Mouse (Mus musculus) stomach, postnatal 0 days (tissue): Measurements from ENCODE around the gene Cox8a. TPM values are rescaled to one million over a fixed set of nuclear protein-coding genes. Genes with fewer than 3 reads are reported as not detected.

Experiments
- ATAC-seq: fragments of 200-750 bp; cut with Nextera tagmentation; 2 replicates; pipeline ENCODE4 v1.8.0; 2017; ENCODE audit not compliant: low FRiP score, low TSS enrichment
- DNase-seq: peaks from one replicate; pipeline ENCODE4 v3.0.0-alpha.2; 2016; ENCODE audit warnings: low spot score
- H3K27ac ChIP-seq: fragments of 300-500 bp; sonication (generic); replicated peaks from 2 replicates; pipeline ENCODE4 v1.5.1; 2014; ENCODE audit warnings: mild to moderate bottlenecking, control low read depth
- H3K27me3 ChIP-seq: fragments of 300-500 bp; sonication (generic); 2 replicates; pipeline ENCODE4 v1.6.1; 2014; ENCODE audit warnings: low read length; ENCODE audit not compliant: control insufficient read depth, insufficient read depth
- H3K36me3 ChIP-seq: fragments of 300-500 bp; sonication (generic); 2 replicates; pipeline ENCODE4 v1.6.1; 2014; ENCODE audit warnings: low read length, mixed read lengths; ENCODE audit not compliant: control insufficient read depth, insufficient read depth
- H3K4me1 ChIP-seq: fragments of 300-500 bp; sonication (generic); replicated peaks from 2 replicates; pipeline ENCODE4 v1.6.1; 2014; ENCODE audit warnings: antibody characterized with exemption; ENCODE audit not compliant: control insufficient read depth, insufficient read depth
- H3K4me2 ChIP-seq: fragments of 300-500 bp; sonication (generic); replicated peaks from 2 replicates; pipeline ENCODE4 v1.6.1; 2014; ENCODE audit warnings: low read depth, mild to moderate bottlenecking, control low read depth, moderate library complexity
- H3K4me3 ChIP-seq: fragments of 300-500 bp; sonication (generic); 2 replicates; pipeline ENCODE4 v1.5.1; 2014; ENCODE audit warnings: low read depth, low read length, control low read depth
- H3K9ac ChIP-seq: fragments of 300-500 bp; sonication (generic); 2 replicates; pipeline ENCODE4 v1.6.1; 2014; ENCODE audit warnings: mild to moderate bottlenecking, low read length, control low read depth, mixed read lengths
- H3K9me3 ChIP-seq: fragments of 300-500 bp; sonication (generic); 2 replicates; pipeline ENCODE4 v1.6.1; 2016; ENCODE audit warnings: low read length; ENCODE audit not compliant: control insufficient read depth
- CTCF ChIP-seq: IDR thresholded peaks from 2 replicates; pipeline ENCODE4 v1.5.1; 2016; ENCODE audit warnings: antibody characterized with exemption, low read depth, mild to moderate bottlenecking, moderate library complexity
- EP300 ChIP-seq: optimal IDR thresholded peaks from 2 replicates; pipeline ENCODE3; 2016; ENCODE audit warnings: antibody characterized with exemption
- WGBS: fragments of 180-500 bp; shearing (Covaris S2); extraction: QIAGEN DNeasy Blood & Tissue Kit; methylation state at CpG from one replicate; pipeline ENCODE4 v1.1.7; 2014; 5-methylcytosine and 5-hydroxymethylcytosine counted together
- polyA plus RNA-seq: library from polyadenylated mRNA; unstranded; fragments of >200 nt; fragmentation: Nextera tagmentation; extraction: Ambion mirVana; gene quantifications from 2 replicates; pipeline ENCODE4 v1.2.1, GENCODE M21; 2015

Gene Cox8a
- polyA plus RNA-seq, 1 experiment from 2014 or later = 1,766 TPM

GRCm38 (mm10) chr19:7262592-7262991 lies 45.2 kb upstream of the Cox8a start:
- no peak overlapping the region for H3K9ac ChIP-seq
- TF ChIP-seq CTCF (no peak), EP300 (no peak)
- H3K4me2 ChIP-seq = no peak overlapping the region
- no peak overlapping the region for H3K27ac ChIP-seq
- WGBS = 88% methylated on average over 1 of the region's 1 CpGs
- H3K36me3 ChIP-seq = no peaks in the 10 kb centered on the region
- no peak for DNase-seq
- H3K4me3 ChIP-seq = no peak overlapping the region
- H3K9me3 ChIP-seq = no peaks in the 10 kb centered on the region
- no peaks in the 10 kb centered on the region for H3K27me3 ChIP-seq
- no peak for ATAC-seq
- H3K4me1 ChIP-seq = peaks cover 17% of the 10 kb centered on the region

GRCm38 (mm10) chr19:7261964-7262363 lies 44.5 kb upstream of the Cox8a start:
- Histone ChIP-seq H3K9ac (no peak overlapping the region), H3K36me3 (no peaks in the 10 kb centered on the region), H3K9me3 (no peaks in the 10 kb centered on the region), H3K4me2 (no peak overlapping the region), H3K4me3 (no peak overlapping the region), H3K27ac (no peak overlapping the region), H3K27me3 (no peaks in the 10 kb centered on the region), H3K4me1 (peaks cover 12% of the 10 kb centered on the region)
- no peak for ATAC-seq
- WGBS = 94% methylated on average over 3 of the region's 3 CpGs
- no peak for DNase-seq
- TF ChIP-seq CTCF (no peak), EP300 (no peak)

GRCm38 (mm10) chr19:7261476-7261875 lies 44.1 kb upstream of the Cox8a start:
- H3K4me2 ChIP-seq = no peak overlapping the region
- 92% methylated on average over 1 of the region's 1 CpGs for WGBS

GRCm38 (mm10) chr19:7257881-7258280 lies 40.5 kb upstream of the Cox8a start:
- 68% methylated on average over 5 of the region's 5 CpGs for WGBS
- H3K9me3 ChIP-seq = no peaks in the 10 kb centered on the region
- no peaks in the 10 kb centered on the region for H3K4me1 ChIP-seq
- no peak overlapping the region for H3K27ac ChIP-seq
- no peak overlapping the region for H3K4me2 ChIP-seq
- no peak overlapping the region for H3K4me3 ChIP-seq
- no peak for TF ChIP-seq EP300
- TF ChIP-seq CTCF = no peak
- H3K27me3 ChIP-seq = no peaks in the 10 kb centered on the region
- ATAC-seq = 0 out of 2 replicates have a peak, but pooled peaks have one; percentile 43
- H3K36me3 ChIP-seq = no peaks in the 10 kb centered on the region
- DNase-seq = no peak
- no peak overlapping the region for H3K9ac ChIP-seq

More at GRCm38 (mm10) chr19:7261476-7261875, 44.1 kb upstream of the Cox8a start:
- Histone ChIP-seq H3K9ac (no peak overlapping the region), H3K4me3 (no peak overlapping the region), H3K27me3 (no peaks in the 10 kb centered on the region), H3K36me3 (no peaks in the 10 kb centered on the region), H3K27ac (no peak overlapping the region), H3K9me3 (no peaks in the 10 kb centered on the region), H3K4me1 (peaks cover 9% of the 10 kb centered on the region; the same call in 1 of the 2 replicates)
- DNase-seq (no peak), ATAC-seq (no peak)
- TF ChIP-seq CTCF (no peak), EP300 (no peak)

GRCm38 (mm10) chr19:7246021-7246420 lies 28.6 kb upstream of the Cox8a start:
- no peak overlapping the region for H3K4me3 ChIP-seq
- no peaks in the 10 kb centered on the region for H3K27me3 ChIP-seq
- no peak overlapping the region for H3K4me2 ChIP-seq
- H3K36me3 ChIP-seq = no peaks in the 10 kb centered on the region
- H3K4me1 ChIP-seq = no peaks in the 10 kb centered on the region
- H3K9ac ChIP-seq = no peak overlapping the region
- ATAC-seq = peak; percentile 87
- TF ChIP-seq EP300 (no peak), CTCF (no peak)
- H3K9me3 ChIP-seq = no peaks in the 10 kb centered on the region
- 62% methylated on average over 3 of the region's 3 CpGs for WGBS
- H3K27ac ChIP-seq = no peak overlapping the region
- peak; percentile 69 for DNase-seq

- peak within 1 kb of the TSS; percentile 74 for H3K4me3 ChIP-seq
- peak; percentile 93 for DNase-seq
- ATAC-seq = peak; percentile 96
- no peak for TF ChIP-seq EP300
- no peak; the same call in 1 of the 2 replicates for TF ChIP-seq CTCF
- H3K4me1 ChIP-seq = peaks cover 5% of the 10 kb centered on the region
- H3K27me3 ChIP-seq = no peaks in the 10 kb centered on the region
- H3K27ac ChIP-seq = peak within 1 kb of the TSS; percentile 82
- peak within 1 kb of the TSS; percentile 97 for H3K4me2 ChIP-seq
- H3K9ac ChIP-seq = peak within 1 kb of the TSS; percentile 78
- no peaks in the 10 kb centered on the region for H3K9me3 ChIP-seq
- H3K36me3 ChIP-seq = no peaks in the 10 kb centered on the region
- WGBS = under 1% methylated on average over 72 of the region's 80 CpGs
Observed at GRCm38 (mm10) chr19:7240782-7241690, 23.6 kb upstream of the Cox8a start, which contains the start of gene Naa40. Gene Naa40, minus strand, starts transcription at chr19:7241183.
